Mouse (Mus musculus): ENCODE measurements around the gene Gabbr2. TPM values are rescaled to one million over a fixed set of nuclear protein-coding genes. Genes with fewer than 3 reads are reported as not detected.

Gene Gabbr2
- polyA plus RNA-seq, 1 experiment from 2014 or later, result 0.04 TPM

- DNase-seq (ENCODE audit: low spot score) (no peak), ATAC-seq (ENCODE audit: low FRiP score, low TSS enrichment) (no peak)
- WGBS, result 44% methylated on average over 14 of the region's 14 CpGs
- Histone ChIP-seq H3K36me3 (ENCODE audit: control insufficient read depth, insufficient read depth, low read length) (no peaks in the 10 kb centered on the region), H3K27ac (replicated peaks) (no peak overlapping the region), H3K4me3 (ENCODE audit: low read depth, low read length) (no peak overlapping the region), H3K9ac (ENCODE audit: low read length) (no peak overlapping the region), H3K4me2 (replicated peaks; ENCODE audit: low read depth) (no peak overlapping the region), H3K27me3 (ENCODE audit: control insufficient read depth, insufficient read depth, low read length) (no peaks in the 10 kb centered on the region), H3K9me3 (ENCODE audit: control insufficient read depth, low read length) (no peaks in the 10 kb centered on the region), H3K4me1 (replicated peaks; ENCODE audit: control insufficient read depth, insufficient read depth) (no peaks in the 10 kb centered on the region)
- TF ChIP-seq EP300 (optimal IDR thresholded peaks at IDR 0.05) (no peak), CTCF (IDR thresholded peaks at IDR 0.05; ENCODE audit: low read depth) (no peak)
These were observed 244.5 kb downstream of the Gabbr2 start for GRCm38 (mm10) chr4:46747007-46747746.

DNA sequence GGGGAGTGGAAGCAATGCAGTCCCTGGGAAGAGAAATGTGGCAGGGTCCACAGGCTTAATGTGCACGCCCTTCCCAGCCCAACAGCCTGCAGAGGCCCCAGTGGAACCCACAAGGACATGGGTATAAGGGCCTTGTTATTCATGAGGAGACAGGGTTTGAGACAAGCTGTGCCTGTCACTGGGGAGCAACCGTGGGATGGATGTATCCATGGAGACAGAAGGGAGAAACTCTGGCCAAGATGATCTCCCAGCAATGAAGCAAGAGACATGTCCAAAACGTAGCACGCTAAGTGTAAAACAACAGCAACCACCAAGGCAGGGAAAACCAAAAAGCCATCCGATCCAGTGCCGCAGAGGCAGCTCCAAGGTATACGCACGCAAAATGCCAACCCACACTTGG lies 246.1 kb downstream of the Gabbr2 start:
- no peak for TF ChIP-seq CTCF (IDR thresholded peaks at IDR 0.05; ENCODE audit: low read depth)
- TF ChIP-seq EP300 (optimal IDR thresholded peaks at IDR 0.05), result no peak
- 88% methylated on average over 8 of the region's 8 CpGs for WGBS
- no peaks in the 10 kb centered on the region for H3K36me3 ChIP-seq (ENCODE audit: control insufficient read depth, insufficient read depth, low read length)
- no peaks in the 10 kb centered on the region for H3K4me1 ChIP-seq (replicated peaks; ENCODE audit: control insufficient read depth, insufficient read depth)
- H3K4me2 ChIP-seq (replicated peaks; ENCODE audit: low read depth), result no peak overlapping the region
- no peaks in the 10 kb centered on the region for H3K27me3 ChIP-seq (ENCODE audit: control insufficient read depth, insufficient read depth, low read length)
- DNase-seq (ENCODE audit: low spot score), result no peak
- ATAC-seq (ENCODE audit: low FRiP score, low TSS enrichment), result no peak
- H3K9me3 ChIP-seq (ENCODE audit: control insufficient read depth, low read length), result no peaks in the 10 kb centered on the region
- H3K4me3 ChIP-seq (ENCODE audit: low read depth, low read length), result no peak overlapping the region
- H3K9ac ChIP-seq (ENCODE audit: low read length), result no peak overlapping the region
- no peak overlapping the region for H3K27ac ChIP-seq (replicated peaks)

- H3K9me3 ChIP-seq (ENCODE audit: control insufficient read depth, low read length), result no peaks in the 10 kb centered on the region
- WGBS, result 71% methylated on average over 7 of the region's 7 CpGs
These were observed 247.0 kb downstream of the Gabbr2 start for GRCm38 (mm10) chr4:46744583-46745155.

GRCm38 (mm10) chr4:46742601-46743000 lies 249.1 kb downstream of the Gabbr2 start:
- no peaks in the 10 kb centered on the region for H3K9me3 ChIP-seq (ENCODE audit: control insufficient read depth, low read length)
- H3K4me3 ChIP-seq (ENCODE audit: low read depth, low read length), result no peak overlapping the region
- H3K9ac ChIP-seq (ENCODE audit: low read length), result no peak overlapping the region
- no peak for TF ChIP-seq CTCF (IDR thresholded peaks at IDR 0.05; ENCODE audit: low read depth)
- ATAC-seq (ENCODE audit: low FRiP score, low TSS enrichment) (no peak), DNase-seq (ENCODE audit: low spot score) (no peak)
- no peaks in the 10 kb centered on the region for H3K27me3 ChIP-seq (ENCODE audit: control insufficient read depth, insufficient read depth, low read length)
- no peaks in the 10 kb centered on the region for H3K36me3 ChIP-seq (ENCODE audit: control insufficient read depth, insufficient read depth, low read length)
- H3K4me2 ChIP-seq (replicated peaks; ENCODE audit: low read depth), result no peak overlapping the region
- WGBS, result 24% methylated on average over 2 of the region's 2 CpGs
- no peaks in the 10 kb centered on the region for H3K4me1 ChIP-seq (replicated peaks; ENCODE audit: control insufficient read depth, insufficient read depth)
- H3K27ac ChIP-seq (replicated peaks), result no peak overlapping the region

More at GRCm38 (mm10) chr4:46744583-46745155, 247.0 kb downstream of the Gabbr2 start:
- H3K27me3 ChIP-seq (ENCODE audit: control insufficient read depth, insufficient read depth, low read length), result no peaks in the 10 kb centered on the region
- H3K36me3 ChIP-seq (ENCODE audit: control insufficient read depth, insufficient read depth, low read length), result no peaks in the 10 kb centered on the region
- no peak overlapping the region for H3K27ac ChIP-seq (replicated peaks)
- H3K9ac ChIP-seq (ENCODE audit: low read length), result no peak overlapping the region
- no peak for DNase-seq (ENCODE audit: low spot score)
- ATAC-seq (ENCODE audit: low FRiP score, low TSS enrichment), result no peak
- H3K4me1 ChIP-seq (replicated peaks; ENCODE audit: control insufficient read depth, insufficient read depth), result no peaks in the 10 kb centered on the region
- no peak overlapping the region for H3K4me2 ChIP-seq (replicated peaks; ENCODE audit: low read depth)
- no peak for TF ChIP-seq EP300 (optimal IDR thresholded peaks at IDR 0.05)
- no peak for TF ChIP-seq CTCF (IDR thresholded peaks at IDR 0.05; ENCODE audit: low read depth)
- no peak overlapping the region for H3K4me3 ChIP-seq (ENCODE audit: low read depth, low read length)

DNA sequence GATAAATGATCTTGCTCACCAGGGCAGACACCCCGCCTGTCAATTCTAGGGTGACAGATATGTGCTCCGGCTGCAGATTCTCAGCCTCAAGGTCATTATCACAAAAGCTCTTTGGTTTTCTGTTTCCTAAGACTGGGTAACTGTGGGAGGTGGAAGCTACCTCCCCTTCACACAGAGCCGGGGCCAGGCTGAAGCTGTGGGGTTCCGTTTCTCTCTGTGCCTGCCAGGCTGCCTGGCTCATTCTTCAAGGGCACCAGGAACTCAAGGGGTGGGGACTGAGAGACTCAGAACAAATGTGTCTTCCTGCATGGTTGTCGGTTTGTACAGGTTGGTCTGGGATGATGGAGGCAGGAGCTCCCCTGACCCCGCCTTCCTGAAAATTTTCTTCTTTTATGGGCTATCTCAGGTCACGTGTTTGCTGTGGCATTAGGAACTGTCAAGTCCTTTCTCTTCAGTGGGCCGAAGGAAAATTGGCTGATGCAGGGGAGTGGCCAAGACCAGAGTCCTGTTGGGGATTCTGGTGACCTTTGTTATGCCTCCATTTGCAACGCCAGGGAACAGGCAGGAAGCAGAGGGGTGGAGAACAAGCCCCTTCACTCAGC lies 254.7 kb downstream of the Gabbr2 start:
- DNase-seq (ENCODE audit: low spot score) (no peak), ATAC-seq (ENCODE audit: low FRiP score, low TSS enrichment) (no peak)
- H3K27ac ChIP-seq (replicated peaks), result no peak overlapping the region
- no peak overlapping the region for H3K9ac ChIP-seq (ENCODE audit: low read length)
- no peak overlapping the region for H3K4me3 ChIP-seq (ENCODE audit: low read depth, low read length)
- no peak overlapping the region for H3K4me2 ChIP-seq (replicated peaks; ENCODE audit: low read depth)
- H3K4me1 ChIP-seq (replicated peaks; ENCODE audit: control insufficient read depth, insufficient read depth), result no peaks in the 10 kb centered on the region
- 28% methylated on average over 9 of the region's 9 CpGs for WGBS
- no peaks in the 10 kb centered on the region for H3K27me3 ChIP-seq (ENCODE audit: control insufficient read depth, insufficient read depth, low read length)
- TF ChIP-seq CTCF (IDR thresholded peaks at IDR 0.05; ENCODE audit: low read depth) (no peak), EP300 (optimal IDR thresholded peaks at IDR 0.05) (no peak)
- no peaks in the 10 kb centered on the region for H3K36me3 ChIP-seq (ENCODE audit: control insufficient read depth, insufficient read depth, low read length)
- no peaks in the 10 kb centered on the region for H3K9me3 ChIP-seq (ENCODE audit: control insufficient read depth, low read length)

GRCm38 (mm10) chr4:46734906-46735305 lies 256.8 kb downstream of the Gabbr2 start:
- no peak for ATAC-seq (ENCODE audit: low FRiP score, low TSS enrichment)
- DNase-seq (ENCODE audit: low spot score), result no peak
- Histone ChIP-seq H3K36me3 (ENCODE audit: control insufficient read depth, insufficient read depth, low read length) (no peaks in the 10 kb centered on the region), H3K4me3 (ENCODE audit: low read depth, low read length) (no peak overlapping the region), H3K27ac (replicated peaks) (no peak overlapping the region), H3K27me3 (ENCODE audit: control insufficient read depth, insufficient read depth, low read length) (no peaks in the 10 kb centered on the region), H3K9me3 (ENCODE audit: control insufficient read depth, low read length) (no peaks in the 10 kb centered on the region), H3K4me1 (replicated peaks; ENCODE audit: control insufficient read depth, insufficient read depth) (no peaks in the 10 kb centered on the region), H3K9ac (ENCODE audit: low read length) (no peak overlapping the region), H3K4me2 (replicated peaks; ENCODE audit: low read depth) (no peak overlapping the region)
- TF ChIP-seq EP300 (optimal IDR thresholded peaks at IDR 0.05) (no peak), CTCF (IDR thresholded peaks at IDR 0.05; ENCODE audit: low read depth) (peak; percentile 28)
- 35% methylated on average over 5 of the region's 5 CpGs for WGBS

Measured in stomach, postnatal 0 days (tissue).